24 mouse cellular contexts compared by ENCODE assay signal in genomic region chr10:128578330-128578729, GRCm38 (mm10). TPM values are rescaled to one million over a fixed set of nuclear protein-coding genes. Genes with fewer than 3 reads are reported as not detected.
DNase-seq lines count a peak whose midpoint lies in the region; ATAC-seq and TF ChIP-seq lines count a peak whose summit lies in the region.
"Had no signal": no experiment of that assay in that cellular context is flagged by ENCODE, and none has a peak within 500 bp of the region (broad histone marks: within the 10 kb centered on the region; RNA-seq: fewer than 3 reads in every experiment).

No protein-coding gene starts in this region.

- peak overlapping the region; percentile 4; the same call in 1 of the 2 replicates for H3K4me2 ChIP-seq in liver, postnatal 0 days (ENCODE audit: low read depth, low read length)
- H3K4me2 ChIP-seq: heart, embryonic 12.5 days; hindbrain, embryonic 13.5 days; limb, embryonic 13.5 days; midbrain, embryonic 12.5 days had no signal

- H3K27me3 ChIP-seq in liver, postnatal 0 days (ENCODE audit: insufficient read depth, low read length), result no peaks in the 10 kb centered on the region
- H3K27me3 ChIP-seq: heart, embryonic 12.5 days had no signal

- no peak for TF ChIP-seq EP300 in liver, postnatal 0 days (IDR thresholded peaks at IDR 0.05; ENCODE audit: low read depth)

- H3K9me3 ChIP-seq in liver, postnatal 0 days (ENCODE audit: low read length), result no peaks in the 10 kb centered on the region
- H3K9me3 ChIP-seq: embryonic facial prominence, embryonic 10.5 days; heart, embryonic 12.5 days; hindbrain, embryonic 13.5 days; midbrain, embryonic 12.5 days had no signal

- no peaks in the 10 kb centered on the region for H3K4me1 ChIP-seq in liver, postnatal 0 days (ENCODE audit: insufficient read depth)
- H3K4me1 ChIP-seq: hindbrain, embryonic 13.5 days; limb, embryonic 13.5 days; midbrain, embryonic 12.5 days had no signal

- peak; percentile 46 for ATAC-seq in activated CD4-positive, CD25-positive, alpha-beta regulatory T cell, adult 4 months
- no peak for ATAC-seq in liver, postnatal 0 days
- ATAC-seq in cerebellum, adult (ENCODE audit: insufficient number of reproducible peaks, low FRiP score, low TSS enrichment), result no peak

- TF ChIP-seq CTCF in liver, postnatal 0 days (IDR thresholded peaks at IDR 0.05; ENCODE audit: low read depth), result no peak

- peaks cover 22% of the 10 kb centered on the region for H3K36me3 ChIP-seq in liver, postnatal 0 days (replicated peaks; ENCODE audit: insufficient read depth, low read length)
- H3K36me3 ChIP-seq: hindbrain, embryonic 13.5 days; midbrain, embryonic 12.5 days had no signal

- 56% methylated on average over 11 of the region's 11 CpGs for WGBS in liver, postnatal 0 days (ENCODE audit: insufficient replicate concordance)

- DNase-seq in A20 (ENCODE audit: low read depth, low spot score), result peak; percentile 86
- peak; percentile 38 for DNase-seq in CD4-positive helper T cell, adult 2 months (ENCODE audit: low read depth, low spot score)
- DNase-seq in liver, postnatal 0 days, result no peak
- no peak for DNase-seq in B cell, adult 2 months
- no peak for DNase-seq in embryo, embryonic 9.5 days (ENCODE audit: extremely low spot score)
- DNase-seq: adrenal gland, postnatal 36 days; cerebellum, adult 2 months; cerebellum, postnatal 36 days; heart, adult 11 months; heart, postnatal 14 days; kidney, adult 2 months; kidney, postnatal 36 days; layer of hippocampus, adult 9-11 months; lung, adult 18-20 months; lung, postnatal 14 days; retina, postnatal 1 day; thymus, postnatal 4 days had no signal

- no peak overlapping the region for H3K4me3 ChIP-seq in liver, postnatal 0 days (ENCODE audit: low read depth, low read length)
- H3K4me3 ChIP-seq: embryonic facial prominence, embryonic 10.5 days; heart, embryonic 12.5 days; hindbrain, embryonic 13.5 days; limb, embryonic 13.5 days; midbrain, embryonic 12.5 days had no signal

- H3K9ac ChIP-seq in liver, postnatal 0 days (replicated peaks), result no peak overlapping the region
- H3K9ac ChIP-seq: heart, embryonic 12.5 days; hindbrain, embryonic 13.5 days; limb, embryonic 13.5 days; midbrain, embryonic 12.5 days had no signal

- H3K27ac ChIP-seq in liver, postnatal 0 days (ENCODE audit: low read depth), result no peak overlapping the region
- H3K27ac ChIP-seq: embryonic facial prominence, embryonic 10.5 days; hindbrain, embryonic 13.5 days; limb, embryonic 13.5 days; midbrain, embryonic 12.5 days had no signal

RNA-seq across cellular contexts. Expression of gene Erbb3, which starts 11.1 kb away (rescaled TPM):
- 1 to 10 TPM; 4.1 to 4.2 TPM for polyA plus RNA-seq in activated CD4-positive, CD25-positive, alpha-beta regulatory T cell, adult 4 months (2017; shearing (Covaris generic))
- 7.3 and 7.8 TPM in 2 replicates for polyA plus RNA-seq in liver, postnatal 0 days (2015; fragmentation: Nextera tagmentation; extraction: Ambion mirVana)

RNA-seq across cellular contexts. Expression of gene Pa2g4, which starts 12.5 kb away (rescaled TPM):
- 100 to 1,000 TPM; 136 to 160 TPM for polyA plus RNA-seq in activated CD4-positive, CD25-positive, alpha-beta regulatory T cell, adult 4 months (2017; shearing (Covaris generic))
- polyA plus RNA-seq in liver, postnatal 0 days (2015; fragmentation: Nextera tagmentation; extraction: Ambion mirVana), result 81.9 and 85.1 TPM in 2 replicates

RNA-seq across cellular contexts. Expression of gene Rpl41, which starts 29.2 kb away (rescaled TPM):
- 1,000 to 10,000 TPM; 5,950 to 7,803 TPM for polyA plus RNA-seq in activated CD4-positive, CD25-positive, alpha-beta regulatory T cell, adult 4 months (2017; shearing (Covaris generic))
- 2,058 and 2,065 TPM in 2 replicates for polyA plus RNA-seq in liver, postnatal 0 days (2015; fragmentation: Nextera tagmentation; extraction: Ambion mirVana)

RNA-seq across cellular contexts. Expression of gene Zc3h10, which starts 30.8 kb away (rescaled TPM):
- 10 to 100 TPM in 1 of 2 experiments, 1 to 10 TPM in 1; 6.4 to 10.1 TPM for polyA plus RNA-seq in activated CD4-positive, CD25-positive, alpha-beta regulatory T cell, adult 4 months (2017; shearing (Covaris generic))
- polyA plus RNA-seq in liver, postnatal 0 days (2015; fragmentation: Nextera tagmentation; extraction: Ambion mirVana), result 5.0 and 5.4 TPM in 2 replicates

RNA-seq across cellular contexts. Expression of gene Rps26, which starts 48.2 kb away (rescaled TPM):
- polyA plus RNA-seq in activated CD4-positive, CD25-positive, alpha-beta regulatory T cell, adult 4 months (2017; shearing (Covaris generic)), result 1,000 to 10,000 TPM; 1,759 to 1,796 TPM
- polyA plus RNA-seq in liver, postnatal 0 days (2015; fragmentation: Nextera tagmentation; extraction: Ambion mirVana), result 469 and 517 TPM in 2 replicates

Comparison
In these comparisons a context has a peak if more than half of its experiments do, and no peak if none do; other contexts are left out.
1. DNase-seq: peak in A20 (single experiment) and CD4-positive helper T cell, adult 2 months (single experiment); none in liver, postnatal 0 days (single experiment), B cell, adult 2 months (0 of 2) and embryo, embryonic 9.5 days (single experiment).